Mouse (Mus musculus) cortical plate, adult 2 months (tissue): Measurements from ENCODE around the gene Mum1.

Experiments
- CTCF ChIP-seq: fragments of 200-500 bp; IDR thresholded peaks from 2 replicates; pipeline ENCODE4 v1.5.1; 2011; ENCODE audit warnings: mild to moderate bottlenecking, control low read depth, low read length; ENCODE audit not compliant: insufficient read depth; ENCODE audit errors: extremely low read depth
- POLR2A ChIP-seq: fragments of 200-500 bp; IDR thresholded peaks from 2 replicates; pipeline ENCODE4 v1.6.1; 2011; ENCODE audit warnings: mild to moderate bottlenecking, low read length, control low read depth; ENCODE audit not compliant: insufficient read depth; ENCODE audit errors: extremely low read depth

DNA sequence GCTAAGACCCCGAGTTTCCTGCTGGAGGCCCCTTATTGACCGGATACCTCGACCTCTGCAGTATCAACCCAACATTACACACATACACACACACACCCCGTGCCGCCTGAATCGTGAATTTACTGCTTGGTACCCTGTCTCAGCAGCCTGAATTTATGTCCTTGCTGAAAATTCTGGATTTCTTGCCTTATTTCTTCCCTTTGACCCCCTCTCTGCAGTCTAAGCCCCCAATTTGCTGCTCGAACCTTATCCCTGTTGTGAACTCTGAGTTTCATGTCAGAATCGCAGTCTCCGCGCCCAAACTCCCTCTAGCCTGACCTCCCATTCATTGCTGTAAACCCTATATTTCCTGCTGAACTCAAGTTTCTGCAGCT lies 919 bp downstream of the Mum1 start:
- TF ChIP-seq POLR2A = no peak
- no peak for TF ChIP-seq CTCF
